Mouse (Mus musculus) liver, postnatal 0 days (tissue): ENCODE results near the gene Gtsf1l. TPM values are rescaled to one million over a fixed set of nuclear protein-coding genes. Genes with fewer than 3 reads are reported as not detected.
A peak's percentile ranks its signal among the peaks of the same experiment; 100 is the strongest.

Source experiments
- ATAC-seq: fragments of 200-750 bp; cut with Nextera tagmentation; 2 replicates; pipeline ENCODE4 v1.8.0; 2017; ENCODE audit warnings: mild to moderate bottlenecking, moderate library complexity
- DNase-seq: peaks from one replicate; pipeline ENCODE4 v3.0.0-alpha.2; 2016
- H3K27ac ChIP-seq: fragments of 300-500 bp; sonication (generic); 2 replicates; pipeline ENCODE4 v1.5.1; 2014; ENCODE audit warnings: antibody characterized with exemption, moderate library complexity, mild to moderate bottlenecking, low read depth
- H3K27me3 ChIP-seq: fragments of 300-500 bp; sonication (generic); 2 replicates; pipeline ENCODE4 v1.6.1; 2014; ENCODE audit warnings: low read length, control low read depth, mixed read lengths; ENCODE audit not compliant: insufficient read depth
- H3K36me3 ChIP-seq: fragments of 300-500 bp; sonication (generic); replicated peaks from 2 replicates; pipeline ENCODE4 v1.6.1; 2014; ENCODE audit warnings: mild to moderate bottlenecking, control low read depth, low read length, moderate library complexity, mixed read lengths; ENCODE audit not compliant: insufficient read depth
- H3K4me1 ChIP-seq: fragments of 300-500 bp; sonication (generic); 2 replicates; pipeline ENCODE4 v1.6.1; 2014; ENCODE audit warnings: antibody characterized with exemption, mild to moderate bottlenecking, control low read depth; ENCODE audit not compliant: insufficient read depth
- H3K4me2 ChIP-seq: fragments of 300-500 bp; sonication (generic); 2 replicates; pipeline ENCODE4 v1.6.1; 2014; ENCODE audit warnings: low read depth, mild to moderate bottlenecking, low read length, moderate library complexity, mixed read lengths
- H3K4me3 ChIP-seq: fragments of 300-500 bp; sonication (generic); 2 replicates; pipeline ENCODE4 v1.5.1; 2014; ENCODE audit warnings: low read depth, low read length
- H3K9ac ChIP-seq: fragments of 300-500 bp; sonication (generic); replicated peaks from 2 replicates; pipeline ENCODE4 v1.6.1; 2014; ENCODE audit warnings: mild to moderate bottlenecking, moderate library complexity
- H3K9me3 ChIP-seq: fragments of 300-500 bp; sonication (generic); 2 replicates; pipeline ENCODE4 v1.6.1; 2016; ENCODE audit warnings: mild to moderate bottlenecking, control low read depth, low read length, mixed read lengths
- CTCF ChIP-seq: sonication (generic); IDR thresholded peaks from 2 replicates; pipeline ENCODE4 v1.5.1; 2016; ENCODE audit warnings: antibody characterized with exemption, low read depth
- EP300 ChIP-seq: IDR thresholded peaks from 2 replicates; pipeline ENCODE4 v1.6.1; 2016; ENCODE audit warnings: antibody characterized with exemption, low read depth, mild to moderate bottlenecking
- WGBS: fragments of 180-500 bp; shearing (Covaris S2); extraction: QIAGEN DNeasy Blood & Tissue Kit; methylation state at CpG from one replicate; pipeline ENCODE4 v1.1.7; 2014; ENCODE audit not compliant: insufficient replicate concordance; 5-methylcytosine and 5-hydroxymethylcytosine counted together
- polyA plus RNA-seq: library from polyadenylated mRNA; unstranded; fragments of >200 nt; fragmentation: Nextera tagmentation; extraction: Ambion mirVana; gene quantifications from 2 replicates; pipeline ENCODE4 v1.2.1, GENCODE M21; 2015

The Gtsf1l gene
- polyA plus RNA-seq, 1 experiment from 2014 or later = not detected

- Histone ChIP-seq H3K4me3 (no peak overlapping the region), H3K4me2 (no peak overlapping the region), H3K27me3 (no peaks in the 10 kb centered on the region), H3K4me1 (peaks cover 7% of the 10 kb centered on the region), H3K9me3 (no peaks in the 10 kb centered on the region), H3K9ac (no peak overlapping the region), H3K27ac (no peak overlapping the region), H3K36me3 (no peaks in the 10 kb centered on the region)
- 60% methylated on average over 18 of the region's 18 CpGs for WGBS
- TF ChIP-seq CTCF (no peak), EP300 (no peak)
- no peak for ATAC-seq
- no peak for DNase-seq
Observed at GRCm38 (mm10) chr2:163102900-163103653, 15.4 kb upstream of the Gtsf1l start.

- Histone ChIP-seq H3K36me3 (no peaks in the 10 kb centered on the region), H3K9ac (no peak overlapping the region), H3K4me3 (no peak overlapping the region), H3K4me2 (no peak overlapping the region), H3K4me1 (peaks cover 7% of the 10 kb centered on the region), H3K27me3 (no peaks in the 10 kb centered on the region), H3K27ac (no peak overlapping the region), H3K9me3 (no peaks in the 10 kb centered on the region)
- TF ChIP-seq CTCF (no peak), EP300 (no peak)
- ATAC-seq (no peak), DNase-seq (no peak)
- 62% methylated on average over 7 of the region's 7 CpGs for WGBS
Observed at GRCm38 (mm10) chr2:163102216-163102615, 14.6 kb upstream of the Gtsf1l start.

GRCm38 (mm10) chr2:163101646-163102203 is 14.1 kb upstream of the Gtsf1l start:
- H3K4me2 ChIP-seq = no peak overlapping the region
- H3K27ac ChIP-seq = no peak overlapping the region
- peak; percentile 85 for TF ChIP-seq CTCF
- no peak for TF ChIP-seq EP300
- H3K9me3 ChIP-seq = no peaks in the 10 kb centered on the region
- 12% methylated on average over 10 of the region's 10 CpGs for WGBS
- peaks cover 7% of the 10 kb centered on the region for H3K4me1 ChIP-seq
- H3K4me3 ChIP-seq = no peak overlapping the region
- no peaks in the 10 kb centered on the region for H3K36me3 ChIP-seq
- ATAC-seq = no peak
- no peaks in the 10 kb centered on the region for H3K27me3 ChIP-seq
- peak; percentile 71 for DNase-seq
- H3K9ac ChIP-seq = no peak overlapping the region

GRCm38 (mm10) chr2:163100551-163100950 is 12.9 kb upstream of the Gtsf1l start:
- TF ChIP-seq EP300 (0 out of 2 replicates have a peak, but pooled peaks have one; percentile 9), CTCF (no peak)
- H3K36me3 ChIP-seq = no peaks in the 10 kb centered on the region
- DNase-seq (no peak), ATAC-seq (peak; percentile 47)
- 24% methylated on average over 5 of the region's 5 CpGs for WGBS
- no peaks in the 10 kb centered on the region for H3K9me3 ChIP-seq
- H3K27me3 ChIP-seq = no peaks in the 10 kb centered on the region
- H3K4me1 ChIP-seq = peaks cover 7% of the 10 kb centered on the region
- H3K4me3 ChIP-seq = no peak overlapping the region
- H3K4me2 ChIP-seq = peak overlapping the region; percentile 49
- H3K9ac ChIP-seq = no peak overlapping the region
- peak overlapping the region; percentile 73 for H3K27ac ChIP-seq

- Histone ChIP-seq H3K27me3 (no peaks in the 10 kb centered on the region), H3K4me1 (peaks cover 7% of the 10 kb centered on the region), H3K27ac (peak overlapping the region; percentile 73), H3K36me3 (no peaks in the 10 kb centered on the region), H3K4me3 (no peak overlapping the region), H3K4me2 (peak overlapping the region; percentile 49), H3K9ac (no peak overlapping the region), H3K9me3 (no peaks in the 10 kb centered on the region)
- 29% methylated on average over 8 of the region's 8 CpGs for WGBS
- ATAC-seq (no peak; the same call in 1 of the 2 replicates), DNase-seq (no peak)
- no peak for TF ChIP-seq CTCF
- no peak for TF ChIP-seq EP300
Observed at GRCm38 (mm10) chr2:163099919-163100318, 12.3 kb upstream of the Gtsf1l start.

- no peak overlapping the region for H3K9ac ChIP-seq
- peaks cover 9% of the 10 kb centered on the region for H3K4me1 ChIP-seq
- no peak overlapping the region for H3K27ac ChIP-seq
- ATAC-seq = peak; percentile 89
- 65% methylated on average over 3 of the region's 3 CpGs for WGBS
- H3K27me3 ChIP-seq = no peaks in the 10 kb centered on the region
- TF ChIP-seq CTCF = no peak
- TF ChIP-seq EP300 = 0 out of 2 replicates have a peak, but pooled peaks have one; percentile 15
- no peaks in the 10 kb centered on the region for H3K36me3 ChIP-seq
- no peak overlapping the region for H3K4me3 ChIP-seq
- H3K4me2 ChIP-seq = no peak overlapping the region
- DNase-seq = no peak
- no peaks in the 10 kb centered on the region for H3K9me3 ChIP-seq
Observed at GRCm38 (mm10) chr2:163095784-163096183, 8.1 kb upstream of the Gtsf1l start.
